Mouse (Mus musculus) heart, adult 11 months (tissue): ENCODE data around the gene D17H6S53E.
A peak's percentile ranks its signal among the peaks of the same experiment; 100 is the strongest.
"Not testable (repeated sequence)": the region's sequence is repeated elsewhere in the genome, so short reads cannot be mapped to it uniquely, and the experiment has no call there.

ENCODE experiments used
- DNase-seq: peaks from one replicate; pipeline ENCODE4 v3.0.0; 2022

D17H6S53E gene

DNA sequence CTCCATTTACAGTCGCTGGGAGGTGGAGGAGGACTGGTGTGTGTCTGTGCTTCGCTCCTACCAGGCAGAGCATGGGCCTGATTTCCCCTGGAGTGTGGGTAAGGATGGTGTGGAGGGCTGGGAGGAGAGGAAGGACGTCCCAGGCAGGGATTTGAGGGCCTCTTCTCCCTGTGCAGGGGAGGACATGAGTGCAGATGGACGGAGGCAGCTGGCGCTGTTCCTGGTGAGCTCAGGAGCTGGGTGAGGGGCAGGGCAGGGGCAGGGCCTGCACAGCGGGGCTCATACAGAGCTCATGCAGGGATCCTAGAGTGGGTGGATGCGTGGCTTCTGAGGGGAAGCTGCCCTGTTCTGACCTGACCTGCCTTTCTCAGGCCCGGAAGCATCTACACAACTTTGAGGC is 23.9 kb upstream of the D17H6S53E start:
- DNase-seq, result no peak

DNA sequence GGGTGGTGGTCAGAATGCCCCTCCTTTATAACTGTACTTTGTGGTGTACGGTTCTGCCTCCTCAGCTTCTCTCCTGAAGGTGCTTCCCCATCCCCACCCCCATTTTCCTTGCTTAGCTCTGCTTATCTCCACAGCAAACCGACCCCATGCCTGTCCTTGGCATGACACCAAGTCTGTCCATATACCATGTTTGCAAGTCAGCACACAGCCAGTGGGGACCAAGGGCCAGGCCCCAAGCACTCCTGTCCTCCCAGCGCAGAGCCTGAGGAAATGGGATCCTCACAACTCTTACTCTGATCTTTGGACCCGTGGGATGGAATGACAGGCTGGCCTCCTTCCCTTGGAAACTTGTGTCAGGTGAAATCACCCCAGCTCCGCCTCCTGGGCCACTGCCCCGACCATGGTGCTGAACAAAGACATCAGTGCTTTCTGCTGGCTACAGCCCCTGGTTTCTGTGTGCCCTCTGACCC is 22.9 kb upstream of the D17H6S53E start:
- DNase-seq, result peak; percentile 90

DNA sequence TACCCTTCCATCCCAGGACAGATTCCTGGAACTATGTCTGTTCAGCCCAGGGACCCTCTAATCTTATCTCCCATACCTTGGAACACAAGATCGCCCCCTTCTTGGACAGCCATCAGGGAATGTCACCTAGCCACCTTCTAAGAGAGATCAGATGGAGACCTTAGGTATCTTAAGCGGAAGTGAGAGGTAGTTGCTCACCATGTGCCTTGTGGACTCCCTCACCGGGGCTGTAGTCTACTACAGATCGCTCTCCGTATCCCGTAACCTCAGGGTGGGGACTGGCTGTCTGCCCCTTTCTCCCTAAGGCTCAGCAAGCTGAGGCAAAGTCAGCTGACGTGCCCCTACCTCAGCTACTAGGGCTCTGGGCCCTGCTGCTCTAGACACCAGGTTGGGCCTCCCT is 22.1 kb upstream of the D17H6S53E start:
- no peak for DNase-seq

DNA sequence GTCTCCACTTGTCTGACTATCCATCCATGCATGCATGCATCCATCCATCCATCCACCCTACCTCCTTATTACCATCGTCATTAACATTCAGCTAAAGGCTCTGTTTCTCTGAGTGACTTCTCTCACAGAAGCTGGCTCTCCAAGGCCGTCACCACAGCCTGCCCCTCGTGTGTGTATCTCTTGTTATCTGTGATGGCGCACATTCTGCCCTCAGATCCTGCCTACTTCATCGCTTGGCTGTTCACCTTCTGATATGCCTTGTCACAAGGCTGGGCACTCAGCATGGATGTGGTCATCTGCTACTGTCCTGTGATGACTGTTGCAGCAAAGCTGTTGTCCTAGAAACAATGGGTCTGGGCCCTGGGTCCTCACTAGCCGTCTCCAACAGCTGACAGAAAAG is 21.4 kb upstream of the D17H6S53E start:
- DNase-seq, result no peak

DNA sequence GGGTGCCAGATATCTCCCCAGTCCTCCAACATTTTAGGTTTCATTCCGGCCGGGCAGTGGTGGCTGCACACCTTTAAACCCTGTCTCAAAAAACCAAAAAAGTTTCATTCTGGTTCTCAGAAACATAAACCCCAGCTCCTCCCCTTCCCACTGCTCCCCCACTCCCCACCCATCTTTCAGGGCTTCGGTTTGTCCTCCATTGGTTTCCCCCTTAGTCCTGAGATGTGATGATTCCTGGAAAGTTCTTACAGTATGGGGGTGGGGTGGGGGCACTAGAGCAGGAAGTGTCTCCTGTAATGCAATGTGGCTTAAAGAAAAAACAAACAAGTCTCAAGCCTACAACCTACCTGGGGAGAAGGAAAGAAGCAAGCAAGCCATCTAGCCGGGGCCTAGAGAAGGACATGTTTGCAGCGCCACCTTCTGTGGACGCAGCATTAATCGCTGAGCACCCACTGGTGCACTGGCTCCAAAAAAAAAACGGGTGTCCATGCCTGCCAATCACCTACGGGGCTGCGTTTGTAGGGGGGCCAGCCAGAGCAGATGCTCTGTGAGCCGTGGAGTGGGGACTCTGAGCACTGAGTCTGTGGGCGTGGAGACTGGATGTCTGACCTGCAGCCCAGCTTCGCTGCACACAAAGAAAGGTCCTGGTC is 20.3 kb upstream of the D17H6S53E start:
- no peak for DNase-seq

DNA sequence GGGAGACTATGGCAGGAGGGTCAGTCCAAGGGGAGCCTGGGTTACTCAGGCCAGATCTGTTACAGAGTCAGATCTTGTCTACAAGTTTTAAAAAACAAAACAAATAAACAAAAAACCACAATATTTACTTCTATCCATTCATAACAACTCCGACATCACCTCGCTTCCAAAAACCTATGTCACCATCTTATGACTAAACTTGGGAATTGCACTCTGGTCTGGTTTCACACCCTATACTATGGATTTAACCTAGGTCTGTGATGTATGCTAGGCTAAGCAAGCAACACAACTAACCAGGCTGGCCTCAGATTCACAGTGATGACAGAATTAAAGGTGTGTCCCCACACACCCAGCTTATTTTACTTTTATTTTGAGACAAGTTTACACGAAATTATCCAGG is 19.7 kb upstream of the D17H6S53E start:
- DNase-seq, result no peak

DNA sequence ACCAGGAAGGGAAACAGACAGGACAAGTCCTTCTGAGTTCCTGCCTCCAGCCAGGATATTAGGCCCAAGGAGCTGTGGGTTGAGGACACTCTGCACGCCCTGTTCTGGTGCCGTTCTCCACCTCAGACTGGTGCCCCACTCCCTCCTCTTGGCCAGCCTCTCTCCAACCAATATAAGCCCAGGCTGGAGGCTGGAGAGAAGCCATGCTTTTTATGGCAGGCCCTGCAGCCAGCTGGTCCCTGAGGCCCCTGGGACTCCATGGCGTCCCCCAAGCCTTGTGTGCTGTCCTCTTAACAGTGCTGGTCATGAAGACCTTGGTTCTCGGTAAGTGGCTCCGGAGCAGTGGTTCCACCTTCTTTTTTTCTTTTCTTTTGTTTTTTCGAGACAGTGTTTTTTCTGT is 18.1 kb upstream of the D17H6S53E start, which contains the start of gene Ly6g5c:
Gene Ly6g5c (plus strand): TSS at position 183 of the 400 bp plus-strand sequence.
- DNase-seq, result no peak

DNA sequence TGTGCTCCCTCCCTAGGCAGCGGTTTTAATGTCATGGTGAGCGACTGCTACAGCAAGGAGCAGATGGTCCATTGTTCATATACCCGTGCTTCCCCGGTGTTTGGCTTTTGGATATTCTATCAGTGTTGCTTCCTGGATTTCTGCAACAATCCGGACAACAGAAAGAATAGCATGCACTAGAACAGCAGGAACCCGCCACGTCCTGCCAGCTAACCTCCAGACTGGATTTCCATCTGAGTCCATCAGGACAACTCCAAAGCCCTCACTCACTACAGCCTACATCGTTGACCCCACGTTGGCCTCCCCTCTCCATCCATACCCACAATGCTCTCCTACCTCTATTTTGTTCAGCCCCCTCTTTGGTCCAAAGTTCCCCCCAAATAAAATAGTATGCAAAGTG is 14.4 kb upstream of the D17H6S53E start:
- peak; percentile 91 for DNase-seq

DNA sequence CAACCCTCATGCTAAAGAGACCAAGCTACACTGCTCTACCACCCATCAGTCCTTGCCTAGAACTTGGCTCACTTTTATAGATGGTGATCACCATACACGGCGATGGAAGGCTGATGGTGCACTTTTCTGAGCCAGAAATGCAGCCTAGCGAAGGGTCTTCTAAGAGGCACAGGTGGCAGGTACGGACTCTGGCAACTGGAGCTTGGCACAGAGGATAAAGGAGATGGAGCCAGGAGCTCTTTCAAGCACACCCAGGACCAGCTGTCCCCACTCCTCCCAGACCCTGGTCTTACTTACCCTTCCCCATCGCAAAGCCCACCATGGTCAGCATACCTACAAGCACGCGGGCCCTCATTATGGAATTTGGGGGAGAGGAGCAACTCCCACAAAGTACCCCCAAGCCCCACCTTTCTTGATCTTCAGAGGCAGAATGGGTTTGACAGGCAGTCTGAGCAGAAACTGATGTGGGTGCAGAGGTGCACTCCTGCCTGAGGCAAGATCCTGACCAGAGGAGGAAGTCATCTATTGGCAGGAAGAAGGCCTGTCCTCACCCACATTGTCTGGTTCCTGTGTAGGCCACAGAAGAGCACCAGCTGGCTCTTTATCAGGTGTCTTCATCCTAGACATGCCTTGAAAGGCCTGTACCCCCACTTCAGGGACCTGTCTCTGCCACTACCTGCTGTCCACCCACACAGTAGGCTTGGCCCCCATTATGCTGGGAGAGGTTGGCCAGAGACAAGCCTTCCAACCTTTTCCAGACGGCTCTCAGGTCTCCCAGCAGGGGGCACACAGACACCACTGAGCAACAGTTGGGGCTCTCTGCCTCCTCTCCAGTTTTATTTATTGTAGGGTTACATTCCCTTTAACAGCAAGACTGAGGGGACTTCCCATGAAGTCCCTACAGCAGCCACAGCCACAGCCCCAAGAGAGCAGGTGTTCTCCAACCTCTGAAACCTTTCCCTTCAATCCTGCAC is 10.8 kb upstream of the D17H6S53E start, which contains the start of gene Ly6g5b:
Gene Ly6g5b (minus strand): TSS at position 383 of the 974 bp plus-strand sequence.
- peak; percentile 89 for DNase-seq

DNA sequence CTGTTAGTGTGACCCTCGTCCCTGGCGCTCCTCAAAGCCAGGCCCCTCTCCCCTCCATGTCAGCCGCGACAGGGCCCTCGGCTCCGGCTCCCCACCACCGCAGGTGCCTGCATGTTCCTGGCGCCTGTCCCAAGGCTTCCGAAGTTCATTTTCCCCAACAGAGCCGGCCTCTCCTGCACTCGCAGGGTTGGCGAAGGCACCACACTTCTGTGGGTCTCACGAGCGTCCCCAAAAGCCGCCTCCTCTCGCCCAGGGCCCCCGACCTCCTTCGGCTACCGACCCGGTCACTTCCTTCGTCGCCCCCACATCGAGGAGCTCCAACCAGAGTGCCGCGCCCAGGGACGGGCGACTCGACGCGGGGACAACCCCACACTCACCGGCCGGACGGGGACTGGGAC is 5.4 kb upstream of the D17H6S53E start:
- no peak for DNase-seq

DNA sequence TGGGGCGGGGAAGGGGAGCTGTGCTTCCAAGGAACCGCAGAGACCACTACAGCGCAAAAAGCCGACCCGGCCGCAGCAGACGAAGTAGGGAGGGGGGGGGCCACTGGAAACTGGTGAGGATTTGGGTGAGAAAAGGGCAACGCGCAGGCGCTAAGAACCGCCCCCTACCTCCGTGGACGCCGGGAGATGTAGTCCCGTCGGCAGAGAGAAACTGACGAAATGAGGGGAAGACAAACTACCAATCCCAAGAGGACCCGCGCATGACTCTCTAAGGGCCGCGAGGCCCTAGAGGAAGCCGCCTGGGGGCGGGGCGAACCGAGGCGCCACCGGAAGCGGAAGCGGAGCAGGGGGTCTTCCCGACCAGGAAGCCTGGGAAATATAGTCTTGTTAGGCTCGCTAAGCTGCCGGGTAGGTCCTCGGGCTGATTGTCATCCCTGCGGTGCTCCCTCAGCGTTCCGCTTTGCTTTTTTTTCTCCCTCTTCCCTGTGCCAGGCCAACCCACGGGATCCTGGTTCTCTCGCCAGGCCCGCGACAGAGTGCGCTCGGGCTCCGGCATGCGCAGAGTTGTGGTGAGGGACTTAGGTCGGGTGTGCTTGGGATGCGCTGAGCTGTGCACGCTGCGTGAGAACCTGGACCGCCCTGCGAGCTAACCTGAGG is 4.9 kb upstream of the D17H6S53E start, which contains the start of gene Gpank1:
Gene Gpank1 (plus strand): TSS at position 313 of the 657 bp plus-strand sequence.
- peak; percentile 100 for DNase-seq

DNA sequence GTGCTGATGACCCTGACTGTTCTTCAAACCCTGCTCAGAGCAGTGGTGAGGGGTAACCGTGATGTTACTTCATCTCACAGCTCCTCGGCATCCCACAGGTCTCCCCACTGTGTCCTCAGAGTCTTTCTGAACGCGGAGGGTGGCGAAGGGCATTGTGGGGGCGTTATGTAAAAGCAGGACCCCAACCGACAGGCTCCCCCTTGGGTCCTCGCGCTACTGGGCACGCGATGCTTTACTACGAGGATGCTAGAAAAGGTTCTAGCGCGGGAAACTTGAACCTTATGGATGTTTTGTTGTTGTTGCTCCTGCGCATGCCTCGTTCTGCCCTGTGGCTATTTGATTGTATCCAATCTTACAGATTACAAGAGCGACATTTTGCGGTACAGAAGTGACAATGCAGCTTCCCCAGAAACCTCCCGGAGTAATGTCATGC is 4.3 kb upstream of the D17H6S53E start, which contains the start of gene Csnk2b:
Gene Csnk2b (minus strand): TSS at position 183 of the 433 bp plus-strand sequence.
- peak; percentile 96 for DNase-seq

DNA sequence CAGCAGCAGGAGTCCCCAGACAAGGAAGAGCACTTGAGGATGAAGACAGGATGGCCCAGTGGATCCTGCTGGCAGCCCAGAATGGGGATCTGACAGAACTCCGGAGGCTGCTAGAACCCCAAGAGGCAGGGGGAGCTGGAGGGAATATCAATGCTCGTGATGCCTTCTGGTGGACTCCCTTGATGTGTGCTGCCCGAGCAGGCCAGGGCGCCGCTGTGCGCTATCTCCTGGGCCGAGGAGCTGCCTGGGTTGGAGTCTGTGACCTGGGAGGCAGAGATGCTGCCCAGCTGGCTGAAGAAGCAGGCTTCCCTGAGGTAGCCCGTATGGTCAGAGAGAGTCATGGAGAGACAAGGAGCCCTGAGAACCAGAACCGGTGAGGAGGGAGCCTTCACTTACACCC is 2.9 kb upstream of the D17H6S53E start:
- peak; percentile 91 for DNase-seq

DNA sequence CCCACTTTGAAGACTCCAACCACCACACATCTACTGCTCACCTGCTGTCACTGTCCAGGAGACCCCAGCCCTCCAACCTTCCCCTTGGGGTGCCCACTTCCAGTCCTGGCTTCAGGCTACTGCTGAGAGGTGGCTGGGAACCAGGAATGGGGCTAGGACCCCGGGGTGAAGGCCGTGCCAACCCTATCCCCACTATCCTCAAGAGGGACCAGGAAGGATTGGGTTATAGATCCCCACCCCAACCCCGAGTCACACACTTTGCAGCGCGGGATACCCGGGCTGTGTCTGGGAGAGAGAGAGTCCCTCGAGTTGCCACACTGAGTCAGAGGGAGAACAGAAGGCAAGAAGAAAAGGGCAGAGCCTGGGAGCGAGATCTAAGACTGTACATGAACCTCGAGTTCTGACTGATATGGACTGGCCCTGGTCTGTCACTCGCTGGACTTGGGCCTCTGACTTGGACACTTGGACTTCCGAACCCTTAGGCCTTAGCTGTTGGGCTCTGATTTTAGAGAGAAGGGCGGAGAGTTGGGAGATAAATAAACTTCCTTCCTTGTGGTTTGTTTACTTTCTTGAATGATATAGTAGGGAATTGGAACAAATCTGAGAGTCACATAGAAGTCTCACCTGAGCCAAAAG is 1.8 kb upstream of the D17H6S53E start:
- DNase-seq, result not testable (repeated sequence)

DNA sequence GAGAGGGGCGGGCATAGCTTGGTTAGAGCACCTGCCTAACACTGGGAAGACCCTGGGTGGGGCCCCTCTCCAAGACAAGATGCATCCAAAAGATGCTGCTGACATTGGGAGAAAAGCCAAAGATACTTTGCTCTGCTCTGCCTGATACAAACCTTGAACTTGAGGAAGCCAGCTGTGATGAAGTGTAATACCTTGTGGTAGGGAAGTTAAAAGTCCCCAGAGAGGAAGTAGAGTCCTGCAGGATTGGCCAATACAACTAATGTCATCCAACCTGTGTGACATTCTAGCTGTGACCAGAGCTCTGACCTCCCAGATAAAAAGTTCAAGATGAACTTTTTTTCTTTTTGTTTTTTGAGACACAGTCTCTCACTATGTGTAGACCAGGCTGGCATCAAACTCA is 1.1 kb upstream of the D17H6S53E start:
- DNase-seq, result no peak

DNA sequence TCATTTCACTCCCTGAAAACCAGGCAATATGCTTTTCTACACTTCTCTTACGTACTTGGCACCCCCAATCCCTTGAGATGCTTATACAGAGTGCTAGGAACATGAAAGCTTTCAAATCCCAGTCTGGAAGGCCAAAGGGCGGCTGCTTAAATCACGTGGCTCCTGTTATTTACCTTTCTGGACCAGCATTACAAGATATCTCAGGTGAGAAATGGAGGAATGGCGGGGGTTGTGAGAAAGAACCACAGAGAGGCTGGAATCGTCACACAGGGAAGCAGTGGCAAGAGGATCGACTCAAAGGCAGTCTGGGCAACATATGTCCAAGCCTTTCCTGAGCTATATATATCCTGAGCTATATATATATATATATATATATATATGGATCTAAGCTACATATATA is 595 bp upstream of the D17H6S53E start:
- DNase-seq, result no peak

DNA sequence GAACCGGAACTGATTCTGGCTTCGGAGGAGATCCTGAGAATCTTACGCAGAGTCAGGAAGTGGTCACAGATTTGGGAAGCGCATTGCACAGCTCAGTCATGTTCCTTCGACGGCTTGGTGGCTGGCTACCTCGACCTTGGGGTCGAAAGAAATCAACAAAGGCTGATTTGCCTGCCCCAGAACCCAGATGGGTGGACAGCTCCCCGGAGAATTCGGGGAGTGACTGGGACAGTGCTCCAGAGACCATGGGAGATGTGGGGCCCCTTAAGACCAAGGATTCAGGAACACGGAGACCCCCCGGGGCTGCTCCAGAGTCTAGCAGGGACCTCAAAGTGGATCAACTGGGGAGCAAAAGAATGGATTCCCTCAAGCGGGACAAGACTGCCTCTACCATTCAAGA is 844 bp downstream of the D17H6S53E start:
- no peak for DNase-seq

DNA sequence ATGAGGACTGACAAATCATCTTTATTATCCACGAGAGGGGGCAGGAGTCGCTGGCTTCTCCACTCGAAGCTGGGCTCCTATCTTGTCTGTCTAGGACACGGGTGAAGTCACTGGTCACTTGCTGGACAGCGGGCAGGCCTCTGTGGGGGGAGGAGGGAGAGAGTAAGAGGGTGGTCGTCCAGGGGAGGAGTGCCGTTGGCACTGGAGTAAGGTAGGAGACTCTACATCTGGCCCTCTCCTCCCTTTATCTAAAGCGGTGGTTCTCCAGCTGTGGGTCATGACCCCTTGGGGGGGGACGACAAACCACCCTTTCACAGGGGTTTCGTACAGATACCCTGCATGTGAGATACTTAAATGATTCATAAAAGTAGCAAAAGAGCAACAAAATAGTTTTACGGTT is 2.8 kb downstream of the D17H6S53E start:
- no peak for DNase-seq

DNA sequence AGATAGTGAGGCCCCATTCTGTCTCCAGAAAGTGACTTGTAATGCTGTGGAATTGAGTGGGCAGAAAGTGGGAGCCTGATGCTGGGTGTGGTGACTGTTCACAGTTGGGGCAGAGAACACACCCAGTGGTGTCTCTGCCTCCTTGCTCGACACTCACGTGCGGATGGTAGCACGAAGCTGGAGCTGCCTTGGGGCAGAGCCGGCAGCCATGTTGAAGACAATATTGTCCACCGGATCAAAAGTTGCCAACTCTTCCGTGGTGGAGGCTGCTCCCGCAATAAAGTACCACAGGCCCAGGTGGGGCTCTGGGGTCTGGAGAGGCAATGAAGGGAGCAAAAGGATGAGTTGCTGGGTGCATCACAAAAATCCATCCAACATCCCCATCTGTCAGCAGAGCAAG is 4.9 kb downstream of the D17H6S53E start:
- DNase-seq, result peak; percentile 90

DNA sequence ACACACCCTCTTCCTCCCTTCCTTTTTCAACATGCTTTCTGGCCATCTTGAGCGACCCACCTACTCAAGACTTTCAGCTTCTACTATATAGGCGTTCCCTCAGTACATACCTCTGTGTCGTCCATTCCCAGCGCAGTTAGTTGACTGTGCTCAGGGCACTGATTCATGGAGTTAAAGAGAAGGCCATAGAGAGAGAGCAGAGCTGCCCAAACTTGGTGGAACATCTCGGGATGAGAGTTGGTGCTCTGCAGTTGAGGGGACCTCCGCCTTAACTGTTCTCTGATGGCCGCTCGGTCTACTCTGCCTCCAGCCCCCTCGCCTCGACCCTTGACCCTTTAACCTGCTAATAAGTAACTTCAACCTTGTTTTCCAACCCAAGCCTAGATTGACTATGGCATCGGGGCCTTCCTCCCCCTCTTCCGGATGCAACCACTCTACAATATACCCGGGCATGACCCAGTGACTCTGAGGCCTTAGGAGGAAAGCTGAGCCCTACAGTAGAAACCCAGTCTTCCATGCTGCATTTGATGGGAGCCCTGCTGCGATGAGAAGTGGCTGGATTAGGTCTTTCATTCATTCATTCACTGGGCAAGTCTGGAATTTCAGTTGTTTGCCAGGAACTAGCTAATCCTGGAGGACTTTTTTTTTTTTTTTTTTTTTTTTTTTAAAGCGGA is 5.5 kb downstream of the D17H6S53E start, which contains the start of gene Apom:
Gene Apom (minus strand): TSS at position 551 of the 674 bp plus-strand sequence.
- peak; percentile 91 for DNase-seq

DNA sequence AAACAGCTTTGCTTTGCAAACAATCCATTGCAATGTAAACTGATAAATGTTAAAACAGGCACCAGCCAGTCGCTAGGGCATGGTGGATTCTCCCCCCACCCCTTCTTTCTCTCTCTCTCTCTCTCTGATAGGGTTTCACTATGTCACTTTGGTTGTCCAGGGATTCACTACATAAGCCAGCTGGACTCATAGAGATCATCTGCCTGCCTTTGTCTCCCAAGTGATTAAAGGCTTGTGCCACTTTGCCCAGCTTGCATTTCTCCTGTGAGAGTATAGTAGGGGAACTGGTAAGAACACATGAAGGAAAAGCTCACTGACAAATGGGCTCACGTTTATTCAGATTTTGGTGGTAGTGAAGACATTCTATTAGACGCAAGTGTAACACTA is 6.0 kb downstream of the D17H6S53E start:
- no peak for DNase-seq

DNA sequence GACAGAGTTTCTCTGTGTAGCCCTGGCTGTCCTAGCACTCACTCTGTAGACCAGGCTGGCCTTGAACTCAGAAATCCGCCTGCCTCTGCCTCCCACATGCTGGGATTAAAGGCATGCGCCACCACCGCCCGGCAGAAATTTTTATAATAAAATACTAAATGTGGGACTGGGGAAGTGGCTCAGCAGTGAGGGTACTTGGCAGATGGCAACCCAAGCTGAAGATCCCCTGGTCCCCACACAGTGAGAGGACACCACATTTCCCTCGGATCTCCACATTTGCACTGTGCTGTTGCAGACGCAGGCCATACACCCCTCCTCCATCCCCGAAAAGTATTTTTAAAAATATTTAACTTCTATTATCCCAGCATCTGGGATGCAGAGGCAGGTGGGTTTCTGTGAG is 7.3 kb downstream of the D17H6S53E start:
- no peak for DNase-seq
